Mouse (Mus musculus) cerebellum, adult 9-11 months (tissue): Measurements from ENCODE around the gene BC005624.
"Not testable (repeated sequence)": the region's sequence is repeated elsewhere in the genome, so short reads cannot be mapped to it uniquely, and the experiment has no call there.

Experiments
- DNase-seq: peaks from one replicate; pipeline ENCODE4 v3.0.0; 2022

The BC005624 gene

DNA sequence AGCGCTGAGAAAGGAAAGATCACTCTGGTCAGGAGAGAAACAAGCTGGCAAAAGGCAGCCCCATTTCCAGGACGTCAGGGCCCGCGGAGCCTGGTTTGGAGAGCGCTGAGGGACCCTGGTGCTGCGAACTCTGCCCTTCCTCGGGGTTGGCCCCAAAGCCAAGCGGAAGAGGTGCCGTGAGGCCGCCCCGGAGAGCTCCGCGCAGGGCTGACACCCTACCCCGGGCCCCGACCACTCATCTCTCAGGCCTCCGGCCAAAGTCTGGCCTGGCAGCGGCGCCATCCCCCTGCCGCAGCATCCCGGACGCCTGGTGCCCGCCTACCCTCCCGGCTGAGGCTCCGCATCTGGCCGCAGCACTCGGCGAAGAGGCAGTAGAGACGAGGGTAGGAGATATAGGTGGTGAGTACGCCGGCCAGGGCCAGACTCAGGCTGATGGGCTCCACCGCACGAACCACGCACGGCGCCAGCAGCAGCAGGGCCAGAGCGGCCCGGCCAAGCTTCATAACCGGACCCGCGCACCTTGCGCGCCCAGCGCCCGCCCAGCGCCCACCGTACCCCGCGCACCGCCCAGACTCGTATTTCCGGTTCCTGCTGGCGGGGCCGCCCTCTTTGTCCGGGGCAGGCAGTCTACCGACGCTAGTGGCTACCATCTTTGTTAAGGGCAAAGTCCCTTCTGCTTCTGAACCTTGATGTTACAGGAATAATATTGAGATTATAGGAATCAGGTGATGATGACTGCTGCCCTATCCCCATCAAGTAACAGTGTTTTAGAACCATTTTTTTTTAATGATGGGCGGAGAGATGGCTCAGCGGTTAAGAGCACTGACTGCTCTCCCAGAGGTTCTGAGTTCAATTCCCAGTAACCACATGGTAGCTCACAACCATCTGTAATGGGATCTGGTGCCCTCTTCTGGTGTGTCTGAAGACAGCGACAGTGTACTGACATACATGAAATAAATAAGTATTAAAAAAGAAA, 14.4 kb downstream of the BC005624 start, which contains the start of gene Tor1a:
Gene Tor1a (minus strand): TSS at position 582 of the 976 bp plus-strand sequence.
- peak; percentile 91 for DNase-seq

DNA sequence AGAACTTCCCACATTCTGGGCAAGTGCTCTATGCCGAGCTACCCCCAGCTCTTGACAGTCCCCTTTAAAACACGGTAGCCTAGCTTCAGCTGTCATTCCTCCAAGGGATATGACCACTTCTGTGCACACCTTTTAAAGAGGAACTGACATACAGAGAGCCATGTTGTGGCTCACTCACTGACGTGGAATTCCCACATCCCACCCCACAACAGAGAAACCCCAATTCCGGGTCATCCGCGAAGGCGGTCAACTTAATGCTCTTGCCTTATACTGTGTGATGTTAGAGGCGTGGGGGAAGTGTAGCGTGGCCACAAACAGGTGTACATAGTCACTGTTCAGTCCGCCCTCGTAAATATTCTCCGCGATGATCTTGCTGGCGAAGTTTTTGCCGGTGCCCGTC, 15.2 kb downstream of the BC005624 start:
- DNase-seq = no peak

GRCm38 (mm10) chr2:30965627-30966026, 16.4 kb downstream of the BC005624 start:
- no peak for DNase-seq

DNA sequence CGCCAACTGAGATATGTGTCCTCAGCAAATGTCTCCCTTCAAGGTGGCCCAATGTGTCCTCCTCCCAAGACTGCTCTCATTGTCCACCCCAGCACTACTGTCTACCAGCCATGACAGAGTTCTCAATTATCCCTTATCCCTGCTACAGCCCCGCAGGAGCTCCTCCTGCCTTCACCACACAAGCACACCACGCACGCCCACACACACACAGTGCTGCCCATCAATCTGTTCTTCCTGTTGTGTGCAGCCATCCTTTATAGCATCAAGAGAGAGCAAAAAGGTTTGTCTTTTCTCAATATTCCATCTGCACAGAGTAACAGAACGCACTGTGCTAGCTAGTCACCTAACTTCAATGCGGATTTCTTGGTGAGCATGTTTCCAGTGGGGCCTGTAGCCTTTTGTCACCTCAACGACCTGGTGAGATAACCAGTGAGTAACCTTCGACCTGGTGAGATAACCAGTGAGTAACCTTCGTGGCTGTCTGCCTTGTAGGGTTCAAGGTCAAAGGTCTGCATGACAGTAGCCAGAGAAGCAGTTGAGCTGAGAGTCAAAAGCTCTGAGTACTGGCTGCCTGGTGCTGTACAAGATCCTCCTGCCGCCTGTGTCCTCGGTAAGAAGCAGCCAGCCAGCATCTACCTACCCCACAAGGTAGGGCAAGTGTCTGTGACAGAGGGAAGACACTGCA, 19.3 kb downstream of the BC005624 start:
- DNase-seq = no peak

DNA sequence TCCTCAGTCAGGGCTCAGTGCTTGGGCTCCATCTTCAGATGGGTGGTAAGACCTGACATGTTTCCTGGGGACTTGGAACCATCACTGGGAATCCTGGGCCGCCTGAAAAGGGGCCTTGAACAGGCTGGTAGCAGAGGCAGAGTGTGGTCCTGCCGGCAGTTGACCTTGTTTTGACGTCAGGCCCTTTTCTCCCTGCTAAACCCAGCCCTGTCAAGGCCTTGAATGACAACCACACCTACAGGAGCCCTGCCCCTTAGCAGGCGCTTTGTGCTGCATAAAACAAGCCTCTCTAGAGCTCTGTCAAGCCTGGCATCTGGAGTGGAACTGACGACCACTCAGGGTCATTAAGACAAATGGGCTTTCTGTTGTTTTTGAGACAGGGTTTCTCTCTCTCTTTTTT, 22.1 kb downstream of the BC005624 start:
- no peak for DNase-seq

- no peak for DNase-seq
Observed at GRCm38 (mm10) chr2:30958726-30959125, 23.3 kb downstream of the BC005624 start.

DNA sequence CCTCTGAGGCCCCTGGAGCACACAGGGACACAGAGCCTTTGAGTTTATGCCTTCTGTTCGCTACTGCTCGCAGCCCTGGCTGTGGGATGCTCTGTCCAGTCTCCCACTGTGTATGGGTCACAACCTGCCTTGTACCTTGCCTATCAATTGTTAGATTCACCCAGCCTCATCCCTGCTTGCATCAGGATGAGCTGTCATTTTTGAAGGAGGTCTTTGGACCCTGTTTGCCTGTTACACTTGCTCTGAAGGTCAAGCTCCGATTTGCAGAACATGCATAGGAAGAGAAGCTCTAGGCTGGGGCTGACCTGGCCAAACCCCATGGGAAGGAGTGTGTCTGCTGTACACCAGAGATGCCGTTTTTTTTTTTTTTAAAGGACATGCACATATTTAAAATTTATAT, 24.5 kb downstream of the BC005624 start:
- no peak for DNase-seq

GRCm38 (mm10) chr2:30954797-30955196, 27.2 kb downstream of the BC005624 start:
- no peak for DNase-seq

DNA sequence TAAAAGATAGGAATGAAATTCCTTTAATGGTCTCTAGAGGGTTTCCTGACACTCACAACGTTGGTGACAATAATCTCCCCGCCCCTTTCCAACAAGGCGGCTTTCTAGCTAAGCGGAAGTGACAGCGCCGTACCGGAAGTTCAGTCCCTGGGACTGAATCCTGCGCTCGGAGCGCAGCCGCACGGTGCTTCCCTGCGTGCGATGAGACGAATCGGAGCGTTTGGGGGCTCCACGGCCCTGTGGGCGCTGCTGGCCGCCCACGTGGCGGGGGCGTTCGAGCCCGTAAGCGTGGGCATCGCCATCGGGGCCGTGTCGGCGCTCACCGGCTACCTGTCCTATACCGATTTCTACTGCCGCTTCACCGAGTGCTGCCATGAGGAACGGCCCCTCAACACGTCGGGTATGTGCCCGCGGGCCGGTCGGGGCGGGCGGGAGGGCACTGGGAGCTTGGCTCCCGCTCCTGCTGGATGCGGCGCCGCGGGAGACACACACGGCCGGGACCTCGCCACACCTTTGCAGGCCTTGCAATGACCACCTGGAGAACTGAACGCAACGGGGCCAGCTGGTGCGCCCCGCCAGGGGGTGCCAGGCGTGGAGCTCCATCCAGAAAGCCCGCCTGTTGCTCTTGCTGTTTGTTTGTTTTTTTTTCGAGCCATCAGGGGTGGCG, 29.0 kb downstream of the BC005624 start, which contains the start of gene Tor1b:
Gene Tor1b (plus strand): TSS at position 136 of the 667 bp plus-strand sequence.
- DNase-seq = peak; percentile 87

DNA sequence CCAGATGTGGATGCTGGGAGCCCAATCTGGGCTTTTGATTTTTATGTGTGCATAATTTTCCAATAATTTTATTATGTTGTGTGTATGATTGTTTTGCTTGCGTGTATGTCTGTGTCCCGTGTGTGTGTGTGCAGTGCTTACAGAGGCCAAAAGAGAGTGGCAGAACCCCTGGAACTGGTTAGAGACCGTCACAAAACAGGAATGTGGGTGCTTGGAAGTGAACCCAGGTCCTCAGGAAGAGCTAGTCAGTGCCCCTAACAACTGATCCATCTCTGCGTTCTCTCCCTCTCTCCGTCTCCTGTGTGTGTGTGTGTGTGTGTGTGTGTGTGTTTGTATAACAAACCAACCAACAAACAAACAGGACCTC, 29.6 kb downstream of the BC005624 start:
- no peak for DNase-seq

- DNase-seq = peak; percentile 62
Observed at GRCm38 (mm10) chr2:30942603-30943011, 39.4 kb downstream of the BC005624 start.

DNA sequence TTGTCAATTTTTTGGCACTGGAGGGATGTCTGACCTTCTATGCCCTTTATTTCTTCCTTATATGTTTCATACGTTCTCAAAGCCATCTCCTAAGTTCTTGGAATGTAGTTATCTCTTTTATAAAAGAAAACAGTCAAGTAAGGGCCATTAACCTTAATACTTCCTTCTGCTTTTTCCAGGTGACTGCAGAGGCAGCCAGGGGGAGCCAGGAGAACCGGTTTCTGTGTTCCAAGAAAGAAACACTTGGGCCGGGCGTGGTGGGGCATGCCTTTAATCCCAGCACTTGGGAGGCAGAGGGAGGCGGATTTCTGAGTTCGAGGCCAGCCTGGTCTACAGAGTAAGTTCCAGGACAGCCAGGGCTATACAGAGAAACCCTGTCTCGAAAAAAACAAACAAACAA, 39.9 kb downstream of the BC005624 start:
- DNase-seq = not testable (repeated sequence)

- DNase-seq = no peak
Observed at GRCm38 (mm10) chr2:30941586-30941985, 40.4 kb downstream of the BC005624 start.

- no peak for DNase-seq
Observed at GRCm38 (mm10) chr2:30938574-30938991, 43.4 kb downstream of the BC005624 start.

DNA sequence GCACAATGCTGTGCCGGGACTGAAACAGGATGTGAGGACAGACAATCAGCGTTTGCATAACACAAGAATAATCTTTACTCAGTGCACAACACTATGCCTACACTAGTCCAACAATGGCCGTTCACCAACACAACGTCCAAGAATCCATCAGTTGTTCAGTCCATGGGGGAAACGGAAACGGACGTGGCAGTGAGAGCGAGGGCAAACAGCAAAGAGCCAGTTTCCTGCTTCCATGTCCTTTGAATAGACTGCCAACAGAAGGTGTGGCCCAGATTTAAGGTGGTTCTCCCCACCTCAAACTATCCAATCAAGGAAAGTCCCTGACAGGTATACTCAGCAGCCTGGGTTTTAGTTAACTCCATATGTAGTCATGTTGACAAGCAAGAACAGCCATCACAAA, 44.3 kb downstream of the BC005624 start:
- DNase-seq = no peak

DNA sequence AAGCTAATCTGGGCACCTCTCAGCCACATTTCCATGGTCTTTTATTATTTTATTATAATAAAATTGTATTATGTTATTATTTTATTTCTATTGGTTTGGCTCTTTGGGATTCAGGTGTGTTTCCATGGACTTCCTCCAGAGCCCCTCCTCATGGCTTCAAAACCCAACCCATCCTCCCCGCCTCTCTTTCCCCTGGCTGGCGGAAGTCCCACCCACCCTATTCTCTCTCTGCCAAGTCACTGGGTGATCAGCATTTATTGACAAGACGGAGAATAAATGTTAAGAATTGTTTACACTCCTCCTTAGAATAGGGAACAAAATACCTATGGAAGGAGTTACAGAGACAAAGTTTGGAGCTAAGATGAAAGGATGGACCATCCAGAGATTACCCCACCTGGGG, 45.2 kb downstream of the BC005624 start:
- DNase-seq = no peak

DNA sequence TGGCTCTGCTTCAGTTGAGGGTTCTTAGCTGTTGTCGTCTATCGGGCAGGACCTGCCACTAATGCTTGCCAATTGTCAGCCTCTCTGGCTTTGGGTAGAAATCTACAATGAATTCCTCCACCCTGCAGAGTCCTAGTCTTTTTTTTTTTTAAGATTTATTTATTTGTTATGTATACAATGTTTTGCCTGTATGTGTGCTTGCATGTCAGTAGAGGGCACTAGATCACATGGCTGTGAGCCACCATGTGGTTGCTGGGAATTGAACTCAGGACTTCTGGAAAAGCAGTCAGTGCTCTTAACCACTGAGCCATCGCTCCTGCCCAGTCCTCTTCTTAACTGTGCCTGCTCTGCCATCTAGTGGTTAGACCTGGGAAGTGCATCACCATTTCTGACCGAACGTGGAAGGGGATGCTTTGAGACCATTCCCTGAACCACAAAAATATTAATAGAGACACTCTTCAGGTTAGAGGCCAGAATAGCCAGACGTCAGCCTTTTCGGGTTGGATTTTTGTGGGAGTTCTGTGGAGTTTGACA, 48.0 kb downstream of the BC005624 start:
- DNase-seq = peak; percentile 72

- no peak for DNase-seq
Observed at GRCm38 (mm10) chr2:30933032-30933431, 49.0 kb downstream of the BC005624 start.

DNA sequence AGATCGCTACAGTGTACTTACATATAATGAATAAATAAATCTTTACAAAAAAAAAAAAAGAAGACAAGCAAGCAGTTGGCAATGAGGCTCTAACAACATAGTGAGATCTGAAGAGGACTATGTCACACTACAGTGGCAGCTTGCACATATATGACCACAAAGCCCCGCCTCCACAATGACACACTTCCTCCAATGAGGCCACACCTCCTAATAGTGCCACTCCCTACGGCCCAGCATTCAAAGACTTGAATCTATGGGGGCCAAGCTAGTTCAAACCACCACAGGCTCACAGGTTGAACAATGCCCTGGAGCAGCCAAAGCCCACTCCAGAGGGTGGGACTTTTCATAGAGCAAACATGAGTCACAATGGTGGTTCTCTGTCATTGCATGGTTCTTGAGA, 50.1 kb downstream of the BC005624 start:
- no peak for DNase-seq

- not testable (repeated sequence) for DNase-seq
Observed at GRCm38 (mm10) chr2:30930846-30931245, 51.2 kb downstream of the BC005624 start.

GRCm38 (mm10) chr2:30929483-30930045, 52.4 kb downstream of the BC005624 start, which contains the start of gene Ptges:
Gene Ptges, minus strand, starts transcription at chr2:30929863.
- DNase-seq = peak; percentile 85

GRCm38 (mm10) chr2:30928893-30929482, 53.0 kb downstream of the BC005624 start:
- DNase-seq = no peak
